Mouse (Mus musculus) liver, postnatal 0 days (tissue): ENCODE data around the gene Ncbp2. TPM values are rescaled to one million over a fixed set of nuclear protein-coding genes. Genes with fewer than 3 reads are reported as not detected.

Experiments used
- ATAC-seq: fragments of 200-750 bp; cut with Nextera tagmentation; 2 replicates; pipeline ENCODE4 v1.8.0; 2017; ENCODE audit warnings: mild to moderate bottlenecking, moderate library complexity
- DNase-seq: peaks from one replicate; pipeline ENCODE4 v3.0.0-alpha.2; 2016
- H3K27ac ChIP-seq: fragments of 300-500 bp; sonication (generic); 2 replicates; pipeline ENCODE4 v1.5.1; 2014; ENCODE audit warnings: antibody characterized with exemption, moderate library complexity, mild to moderate bottlenecking, low read depth
- H3K27me3 ChIP-seq: fragments of 300-500 bp; sonication (generic); 2 replicates; pipeline ENCODE4 v1.6.1; 2014; ENCODE audit warnings: low read length, control low read depth, mixed read lengths; ENCODE audit not compliant: insufficient read depth
- H3K36me3 ChIP-seq: fragments of 300-500 bp; sonication (generic); replicated peaks from 2 replicates; pipeline ENCODE4 v1.6.1; 2014; ENCODE audit warnings: mild to moderate bottlenecking, control low read depth, low read length, moderate library complexity, mixed read lengths; ENCODE audit not compliant: insufficient read depth
- H3K4me1 ChIP-seq: fragments of 300-500 bp; sonication (generic); 2 replicates; pipeline ENCODE4 v1.6.1; 2014; ENCODE audit warnings: antibody characterized with exemption, mild to moderate bottlenecking, control low read depth; ENCODE audit not compliant: insufficient read depth
- H3K4me2 ChIP-seq: fragments of 300-500 bp; sonication (generic); 2 replicates; pipeline ENCODE4 v1.6.1; 2014; ENCODE audit warnings: low read depth, mild to moderate bottlenecking, low read length, moderate library complexity, mixed read lengths
- H3K4me3 ChIP-seq: fragments of 300-500 bp; sonication (generic); 2 replicates; pipeline ENCODE4 v1.5.1; 2014; ENCODE audit warnings: low read depth, low read length
- H3K9ac ChIP-seq: fragments of 300-500 bp; sonication (generic); replicated peaks from 2 replicates; pipeline ENCODE4 v1.6.1; 2014; ENCODE audit warnings: mild to moderate bottlenecking, moderate library complexity
- H3K9me3 ChIP-seq: fragments of 300-500 bp; sonication (generic); 2 replicates; pipeline ENCODE4 v1.6.1; 2016; ENCODE audit warnings: mild to moderate bottlenecking, control low read depth, low read length, mixed read lengths
- CTCF ChIP-seq: sonication (generic); IDR thresholded peaks from 2 replicates; pipeline ENCODE4 v1.5.1; 2016; ENCODE audit warnings: antibody characterized with exemption, low read depth
- EP300 ChIP-seq: IDR thresholded peaks from 2 replicates; pipeline ENCODE4 v1.6.1; 2016; ENCODE audit warnings: antibody characterized with exemption, low read depth, mild to moderate bottlenecking
- WGBS: fragments of 180-500 bp; shearing (Covaris S2); extraction: QIAGEN DNeasy Blood & Tissue Kit; methylation state at CpG from one replicate; pipeline ENCODE4 v1.1.7; 2014; ENCODE audit not compliant: insufficient replicate concordance; 5-methylcytosine and 5-hydroxymethylcytosine counted together
- polyA plus RNA-seq: library from polyadenylated mRNA; unstranded; fragments of >200 nt; fragmentation: Nextera tagmentation; extraction: Ambion mirVana; gene quantifications from 2 replicates; pipeline ENCODE4 v1.2.1, GENCODE M21; 2015

The Ncbp2 gene
- polyA plus RNA-seq, 1 experiment from 2014 or later = 21.4 TPM

DNA sequence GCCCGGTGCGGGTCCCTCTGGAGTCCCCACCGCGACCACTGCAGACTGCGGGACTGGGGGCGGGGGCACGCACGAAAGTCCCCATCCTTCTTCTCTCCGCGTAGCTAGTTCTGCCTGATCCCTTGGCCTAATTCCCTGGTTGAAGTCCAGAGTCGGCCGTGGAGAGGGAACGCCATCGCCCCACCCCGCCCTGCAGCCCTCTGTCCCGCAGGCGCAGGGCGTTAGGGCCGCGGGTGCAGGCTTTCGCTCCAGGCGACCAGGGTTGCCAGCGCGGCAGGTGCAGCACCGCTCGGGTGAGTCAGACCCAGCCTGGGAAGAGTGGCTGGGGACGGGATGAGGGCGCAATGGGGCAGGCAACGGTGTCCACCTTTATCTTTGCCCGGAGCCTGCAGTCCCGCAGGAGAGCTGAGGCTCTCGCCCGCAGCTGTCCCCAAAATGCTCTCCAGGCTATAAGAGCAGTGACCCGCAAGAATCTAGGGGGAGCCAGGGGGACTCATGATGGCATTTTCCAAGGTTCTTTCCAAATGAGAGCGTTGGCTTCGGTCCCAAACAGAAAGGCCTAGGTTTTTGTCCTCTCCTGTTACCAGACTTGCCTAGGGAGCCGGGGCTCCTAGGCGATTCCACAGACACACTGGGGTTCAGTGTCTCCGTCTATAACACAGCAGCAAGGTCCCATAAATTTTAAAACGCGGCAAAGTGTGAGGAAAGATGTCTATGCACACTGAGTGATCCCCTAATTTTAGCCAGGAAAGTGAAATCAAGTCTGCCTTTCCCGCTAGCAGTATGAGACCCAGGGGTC is 14.4 kb upstream of the Ncbp2 start, which contains the start of gene Pigz:
Pigz (plus strand) TSS at position 101 of the 799 bp plus-strand sequence.
- H3K9ac ChIP-seq = peak within 1 kb of the TSS; percentile 30
- peaks cover 29% of the 10 kb centered on the region for H3K27me3 ChIP-seq

DNA sequence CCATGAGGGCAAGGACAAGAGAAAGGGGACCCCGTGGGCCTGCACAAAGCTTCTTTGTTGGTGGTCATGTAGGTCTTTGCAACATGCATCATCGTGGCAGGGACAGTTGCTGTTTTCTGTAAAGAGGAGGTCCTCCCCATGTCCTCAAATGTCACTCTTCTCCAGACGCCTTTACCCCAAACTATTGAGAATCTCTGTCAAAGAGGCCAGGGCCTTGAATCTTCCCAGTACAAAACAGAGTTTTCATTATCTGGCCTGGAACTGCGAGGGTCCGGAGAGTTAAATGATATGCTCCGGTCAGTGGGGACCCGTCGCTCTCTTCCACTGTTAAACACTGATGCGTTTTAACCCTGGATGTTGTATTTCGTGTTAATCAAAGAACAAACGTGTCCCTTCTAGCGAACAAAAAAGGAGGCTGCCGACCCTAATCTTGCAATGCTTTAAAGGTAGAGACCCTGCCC is 13.7 kb upstream of the Ncbp2 start:
- H3K27me3 ChIP-seq = peaks cover 29% of the 10 kb centered on the region
- no peak for DNase-seq
- no peak for TF ChIP-seq EP300
- TF ChIP-seq CTCF = no peak
- H3K4me2 ChIP-seq = peak overlapping the region; percentile 66
- H3K27ac ChIP-seq = no peak overlapping the region
- peaks cover 16% of the 10 kb centered on the region for H3K4me1 ChIP-seq
- H3K9ac ChIP-seq = no peak overlapping the region
- no peaks in the 10 kb centered on the region for H3K36me3 ChIP-seq
- H3K4me3 ChIP-seq = peak overlapping the region; percentile 34; the same call in 1 of the 2 replicates
- WGBS = 24% methylated on average over 13 of the region's 13 CpGs
- ATAC-seq = no peak
- no peaks in the 10 kb centered on the region for H3K9me3 ChIP-seq

More for the DNA sequence above, 14.4 kb upstream of the Ncbp2 start, which contains the start of gene Pigz:
- peak; percentile 37 for DNase-seq
- 9% methylated on average over 42 of the region's 42 CpGs for WGBS
- TF ChIP-seq EP300 (no peak), CTCF (no peak)
- H3K9me3 ChIP-seq = no peaks in the 10 kb centered on the region
- H3K36me3 ChIP-seq = no peaks in the 10 kb centered on the region
- 0 out of 2 replicates have a peak within 1 kb of the TSS, but pooled peaks have one; percentile 11 for H3K27ac ChIP-seq
- no peak for ATAC-seq
- peaks cover 16% of the 10 kb centered on the region for H3K4me1 ChIP-seq
- H3K4me3 ChIP-seq = peak within 1 kb of the TSS; percentile 40
- H3K4me2 ChIP-seq = peak within 1 kb of the TSS; percentile 66

GRCm38 (mm10) chr16:31935091-31935979 is 13.0 kb upstream of the Ncbp2 start:
- no peak for TF ChIP-seq CTCF
- TF ChIP-seq EP300 = no peak
- peak; percentile 22; the same call in 1 of the 2 replicates for ATAC-seq
- WGBS = 5% methylated on average over 36 of the region's 36 CpGs
- H3K9ac ChIP-seq = no peak overlapping the region
- H3K4me1 ChIP-seq = peaks cover 16% of the 10 kb centered on the region
- H3K4me3 ChIP-seq = peak overlapping the region; percentile 34
- no peak overlapping the region for H3K27ac ChIP-seq
- H3K27me3 ChIP-seq = peaks cover 29% of the 10 kb centered on the region
- peak; percentile 33 for DNase-seq
- H3K9me3 ChIP-seq = no peaks in the 10 kb centered on the region
- H3K36me3 ChIP-seq = no peaks in the 10 kb centered on the region
- peak overlapping the region; percentile 66 for H3K4me2 ChIP-seq

DNA sequence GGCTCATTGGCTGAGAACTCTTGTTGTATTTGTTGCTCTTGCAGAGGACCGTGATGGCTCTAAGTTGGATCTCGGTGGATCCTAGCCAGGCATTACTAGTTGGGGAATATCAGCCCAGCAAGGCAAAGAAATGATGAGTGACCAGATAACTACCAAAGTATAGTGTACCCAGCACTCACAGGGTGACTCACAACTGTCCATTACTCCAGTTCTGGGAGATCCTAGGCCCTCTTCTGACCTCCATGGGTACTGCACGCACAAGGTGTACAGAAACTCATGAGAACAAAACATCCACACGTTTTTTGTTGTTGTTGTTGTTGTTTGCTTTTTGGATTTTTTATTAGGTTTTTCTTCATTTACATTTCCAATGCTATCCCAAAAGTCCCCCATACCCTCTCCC is 11.7 kb upstream of the Ncbp2 start:
- TF ChIP-seq EP300 = no peak
- 0 out of 2 replicates have a peak, but pooled peaks have one; percentile 4 for TF ChIP-seq CTCF
- H3K4me1 ChIP-seq = peaks cover 16% of the 10 kb centered on the region
- H3K27ac ChIP-seq = no peak overlapping the region
- no peak overlapping the region for H3K9ac ChIP-seq
- H3K4me3 ChIP-seq = no peak overlapping the region
- no peaks in the 10 kb centered on the region for H3K9me3 ChIP-seq
- no peak for ATAC-seq
- WGBS = 86% methylated on average over 4 of the region's 4 CpGs
- H3K27me3 ChIP-seq = peaks cover 29% of the 10 kb centered on the region
- no peak for DNase-seq
- H3K4me2 ChIP-seq = no peak overlapping the region
- H3K36me3 ChIP-seq = no peaks in the 10 kb centered on the region

GRCm38 (mm10) chr16:31938856-31939255 is 9.5 kb upstream of the Ncbp2 start:
- 47% methylated on average over 6 of the region's 6 CpGs for WGBS
- no peak for DNase-seq
- H3K4me3 ChIP-seq = no peak overlapping the region

DNA sequence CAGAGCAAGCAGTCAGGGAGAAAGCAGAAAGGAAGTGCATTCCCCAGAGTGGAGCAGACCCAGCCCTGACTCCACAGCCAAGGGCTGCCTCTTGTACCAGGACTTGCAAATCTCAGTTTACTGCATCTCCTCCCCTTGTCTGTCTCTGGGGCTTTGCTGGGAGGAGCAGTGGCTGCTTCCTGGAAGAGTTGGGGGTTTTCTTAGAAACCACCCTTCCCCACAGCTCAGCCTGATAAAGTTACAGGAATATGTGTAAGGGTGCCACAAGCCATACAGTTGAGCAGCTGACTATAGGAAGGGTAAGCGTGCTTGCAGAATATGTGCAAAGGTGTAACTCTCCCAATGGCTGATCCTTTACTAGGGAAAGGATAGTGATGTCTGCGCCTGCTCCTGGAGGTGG is 7.7 kb upstream of the Ncbp2 start:
- Histone ChIP-seq H3K27me3 (peaks cover 3% of the 10 kb centered on the region), H3K9me3 (no peaks in the 10 kb centered on the region), H3K4me3 (no peak overlapping the region), H3K9ac (no peak overlapping the region), H3K36me3 (0 out of 2 replicates have a peak, but pooled peaks cover 2% of the 10 kb centered on the region), H3K4me1 (no peaks in the 10 kb centered on the region), H3K4me2 (no peak overlapping the region), H3K27ac (no peak overlapping the region)
- TF ChIP-seq EP300 (no peak), CTCF (no peak)
- WGBS = 48% methylated on average over 2 of the region's 2 CpGs
- ATAC-seq = 0 out of 2 replicates have a peak, but pooled peaks have one; percentile 22
- DNase-seq = no peak

More at GRCm38 (mm10) chr16:31938856-31939255, 9.5 kb upstream of the Ncbp2 start:
- ATAC-seq = no peak
- Histone ChIP-seq H3K27me3 (peaks cover 20% of the 10 kb centered on the region), H3K9ac (no peak overlapping the region), H3K4me2 (no peak overlapping the region), H3K27ac (no peak overlapping the region), H3K4me1 (peaks cover 8% of the 10 kb centered on the region), H3K9me3 (no peaks in the 10 kb centered on the region), H3K36me3 (no peaks in the 10 kb centered on the region)
- no peak for TF ChIP-seq CTCF
